Mouse (Mus musculus) myocyte (in vitro differentiated cells): ENCODE measurements around the gene Pou6f1. TPM values are rescaled to one million over a fixed set of nuclear protein-coding genes. Genes with fewer than 3 reads are reported as not detected.

Experiments used
- H3K27me3 ChIP-seq: one replicate; pipeline ENCODE4 v1.6.1; 2011; ENCODE audit not compliant: control insufficient read depth, insufficient read depth, insufficient read length
- H3K36me3 ChIP-seq: one replicate; pipeline ENCODE4 v1.6.1; 2011; ENCODE audit not compliant: control insufficient read depth, insufficient read depth
- H3K4me2 ChIP-seq: one replicate; pipeline ENCODE4 v1.6.1; 2011; ENCODE audit warnings: low read depth, control low read depth
- H3K4me3 ChIP-seq: one replicate; pipeline ENCODE4 v1.5.1; 2011; ENCODE audit warnings: mild to moderate bottlenecking, control low read depth, moderate library complexity
- H3K79me2 ChIP-seq: one replicate; pipeline ENCODE4 v1.6.1; 2011; ENCODE audit not compliant: control insufficient read depth, insufficient read depth
- H3ac ChIP-seq: one replicate; pipeline ENCODE4 v1.6.1; 2011; ENCODE audit not compliant: control insufficient read depth, insufficient read length
- CEBPB ChIP-seq: IDR thresholded peaks from 2 replicates; pipeline ENCODE4 v1.6.1; 2011; ENCODE audit warnings: mild to moderate bottlenecking, moderate library complexity; ENCODE audit not compliant: poor library complexity, insufficient read depth, severe bottlenecking
- E2F4 ChIP-seq: IDR thresholded peaks from one replicate; pipeline ENCODE4 v1.6.1; 2011; ENCODE audit warnings: mild to moderate bottlenecking, control low read depth, moderate library complexity; ENCODE audit not compliant: insufficient read depth
- MAX ChIP-seq: IDR thresholded peaks from one replicate; pipeline ENCODE4 v1.6.1; 2011; ENCODE audit warnings: low read depth, mild to moderate bottlenecking, control low read depth
- MYOD1 ChIP-seq, 3 experiments: IDR thresholded peaks; one replicate each; pipeline ENCODE4 v1.6.1; 2011; ENCODE audit warnings: control low read depth in 2 of 3, low read depth in 2 of 3, mild to moderate bottlenecking in 2 of 3, moderate library complexity in 1 of 3; ENCODE audit not compliant: insufficient read length in 2 of 3, control insufficient read depth in 1 of 3
- MYOG ChIP-seq, 3 experiments: IDR thresholded peaks; one replicate each; pipeline ENCODE4 v1.6.1; 2011; ENCODE audit warnings: control low read depth in 2 of 3, low read depth in 2 of 3, mild to moderate bottlenecking in 2 of 3; ENCODE audit not compliant: insufficient read length in 2 of 3, control insufficient read depth in 1 of 3, insufficient read depth in 1 of 3
- POLR2A ChIP-seq: IDR thresholded peaks from one replicate; pipeline ENCODE4 v1.6.1; 2011; ENCODE audit warnings: low read depth, mild to moderate bottlenecking, control low read depth, moderate library complexity; ENCODE audit not compliant: insufficient read length
- POLR2AphosphoS2 ChIP-seq: IDR thresholded peaks from one replicate; pipeline ENCODE4 v1.6.1; 2011; ENCODE audit warnings: low read depth, control low read depth; ENCODE audit not compliant: insufficient read length
- REST ChIP-seq: IDR thresholded peaks from one replicate; pipeline ENCODE4 v1.6.1; 2011; ENCODE audit warnings: mild to moderate bottlenecking, control low read depth, moderate library complexity; ENCODE audit not compliant: insufficient read depth, insufficient read length
- SRF ChIP-seq: IDR thresholded peaks from one replicate; pipeline ENCODE4 v1.6.1; 2011; ENCODE audit warnings: low read depth; ENCODE audit not compliant: control insufficient read depth, insufficient read length
- TCF12 ChIP-seq: IDR thresholded peaks from one replicate; pipeline ENCODE4 v1.6.1; 2011; ENCODE audit warnings: mild to moderate bottlenecking, control low read depth; ENCODE audit not compliant: poor library complexity, insufficient read depth, severe bottlenecking
- TCF3 ChIP-seq: IDR thresholded peaks from one replicate; pipeline ENCODE4 v1.6.1; 2011; ENCODE audit warnings: low read depth, control low read depth; ENCODE audit not compliant: insufficient read length
- USF1 ChIP-seq: IDR thresholded peaks from one replicate; pipeline ENCODE4 v1.6.1; 2011; ENCODE audit warnings: low read depth, mild to moderate bottlenecking, control low read depth, moderate library complexity
- polyA plus RNA-seq: library from polyadenylated mRNA; unstranded; fragments of >200 nt; fragmentation: generic; extraction: Trizol; gene quantifications from one replicate; pipeline ENCODE4 v1.2.1, GENCODE M21; 2012; ENCODE audit warnings: missing spikeins

The Pou6f1 gene
- polyA plus RNA-seq, 1 experiment = 7.7 TPM

DNA sequence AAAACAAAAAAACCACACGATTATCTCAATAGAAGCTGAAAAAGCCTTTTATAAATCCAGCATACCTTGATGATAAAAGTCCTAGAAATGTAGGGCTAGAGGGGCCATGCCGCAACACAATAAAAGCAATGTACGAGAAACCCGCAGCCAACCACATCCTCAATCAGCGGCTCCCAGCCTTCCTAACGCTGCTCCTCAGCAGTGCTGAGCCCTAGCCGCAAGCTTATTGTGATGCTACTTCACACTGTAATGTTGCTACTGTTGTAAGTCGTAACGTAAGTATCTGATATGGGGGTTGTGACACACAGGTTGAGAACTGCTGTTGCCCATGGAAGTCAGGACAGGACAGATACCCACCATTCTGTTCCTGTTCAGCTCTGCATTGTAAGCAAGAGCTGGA lies 60.4 kb downstream of the Pou6f1 start:
- H3K36me3 ChIP-seq = peaks cover 5% of the 10 kb centered on the region
- no peaks in the 10 kb centered on the region for H3K27me3 ChIP-seq
- H3K79me2 ChIP-seq = no peaks in the 10 kb centered on the region
- no peak overlapping the region for H3ac ChIP-seq
- H3K4me3 ChIP-seq = no peak overlapping the region
- TF ChIP-seq E2F4 = no peak
- no peak for TF ChIP-seq POLR2A
- TF ChIP-seq MYOD1 (IDR thresholded peaks at IDR 0.05; ENCODE audit: control insufficient read depth in 1 of 3, insufficient read length in 2 of 3, low read depth in 2 of 3) = no peak
- TF ChIP-seq MYOG (IDR thresholded peaks at IDR 0.05; ENCODE audit: control insufficient read depth in 1 of 3, insufficient read depth in 1 of 3, insufficient read length in 2 of 3, low read depth in 2 of 3) = no peak
- no peak for TF ChIP-seq TCF3
- no peak overlapping the region for H3K4me2 ChIP-seq

DNA sequence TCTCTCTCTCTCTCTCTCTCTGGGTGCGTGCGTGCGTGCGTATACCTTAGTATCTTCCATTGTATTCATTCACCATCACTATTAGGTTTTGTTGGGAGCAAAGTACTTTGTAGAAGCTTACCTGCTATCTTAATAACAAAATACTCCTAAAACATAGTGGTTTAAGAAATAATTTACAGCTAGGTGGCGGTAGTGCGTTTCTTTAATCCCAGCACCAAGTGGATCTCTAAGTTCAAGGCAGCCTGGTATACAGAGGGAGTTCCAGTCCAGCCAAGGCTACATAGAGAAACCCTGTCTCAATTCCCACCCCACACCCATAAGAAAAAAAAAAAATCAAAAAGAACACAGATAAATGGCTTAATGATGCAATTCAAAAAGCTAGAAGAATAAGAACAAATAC lies 61.9 kb downstream of the Pou6f1 start:
- no peak overlapping the region for H3K4me2 ChIP-seq
- TF ChIP-seq REST (no peak), E2F4 (no peak), TCF12 (no peak), TCF3 (no peak), CEBPB (no peak), USF1 (no peak), MYOD1 (IDR thresholded peaks at IDR 0.05; ENCODE audit: control insufficient read depth in 1 of 3, insufficient read length in 2 of 3, low read depth in 2 of 3) (no peak), POLR2AphosphoS2 (no peak), MYOG (IDR thresholded peaks at IDR 0.05; ENCODE audit: control insufficient read depth in 1 of 3, insufficient read depth in 1 of 3, insufficient read length in 2 of 3, low read depth in 2 of 3) (no peak), MAX (no peak), POLR2A (no peak), SRF (no peak)
- peaks cover 5% of the 10 kb centered on the region for H3K36me3 ChIP-seq
- H3K27me3 ChIP-seq = no peaks in the 10 kb centered on the region
- no peaks in the 10 kb centered on the region for H3K79me2 ChIP-seq
- no peak overlapping the region for H3ac ChIP-seq
- no peak overlapping the region for H3K4me3 ChIP-seq

DNA sequence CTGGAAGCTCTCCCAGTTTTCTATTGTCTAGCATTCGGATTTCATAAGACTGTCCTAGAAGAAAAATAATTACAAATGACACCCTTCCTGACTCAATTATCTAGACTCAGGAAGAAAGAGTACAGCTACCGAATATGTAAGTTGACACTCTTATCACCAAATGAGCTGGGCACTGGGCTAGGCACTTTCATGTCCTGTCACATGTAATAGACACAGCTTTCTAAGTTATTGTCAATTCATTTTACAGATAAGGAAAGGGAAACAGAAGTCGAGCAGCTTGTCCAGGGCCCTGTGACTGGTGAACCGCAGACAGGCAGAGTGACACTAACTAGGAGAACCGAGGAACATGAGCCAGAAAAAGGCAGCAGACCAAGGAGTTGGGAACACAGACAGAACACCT lies 71.9 kb downstream of the Pou6f1 start:
- TF ChIP-seq MAX (no peak), MYOD1 (IDR thresholded peaks at IDR 0.05; ENCODE audit: control insufficient read depth in 1 of 3, insufficient read length in 2 of 3, low read depth in 2 of 3) (no peak), POLR2AphosphoS2 (no peak), POLR2A (no peak), E2F4 (no peak), CEBPB (no peak), MYOG (IDR thresholded peaks at IDR 0.05; ENCODE audit: control insufficient read depth in 1 of 3, insufficient read depth in 1 of 3, insufficient read length in 2 of 3, low read depth in 2 of 3) (no peak), USF1 (no peak), TCF3 (no peak), SRF (no peak), REST (no peak)
- no peak overlapping the region for H3ac ChIP-seq
- H3K36me3 ChIP-seq = peaks cover 4% of the 10 kb centered on the region
- no peak overlapping the region for H3K4me3 ChIP-seq
- H3K4me2 ChIP-seq = no peak overlapping the region
- no peaks in the 10 kb centered on the region for H3K79me2 ChIP-seq
- no peaks in the 10 kb centered on the region for H3K27me3 ChIP-seq

DNA sequence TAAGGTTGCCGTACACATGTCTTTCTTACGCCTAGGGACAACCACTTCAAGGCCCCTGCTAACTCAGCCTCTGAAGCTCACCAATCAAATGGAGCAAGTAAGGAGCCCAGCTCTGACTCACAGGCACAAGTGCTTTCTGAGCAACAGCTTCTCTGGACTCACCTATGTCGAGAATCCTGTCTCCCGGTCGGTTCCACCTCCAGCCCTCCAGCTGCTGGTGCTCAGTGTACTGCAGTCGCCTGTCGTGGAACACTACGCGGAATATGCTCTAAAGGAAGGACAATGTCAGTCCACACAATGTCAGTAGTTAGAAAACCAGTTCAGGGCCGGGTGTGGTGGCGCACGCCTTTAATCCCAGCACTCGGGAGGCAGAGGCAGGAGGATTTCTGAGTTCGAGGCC lies 74.4 kb downstream of the Pou6f1 start:
- Histone ChIP-seq H3K79me2 (no peaks in the 10 kb centered on the region), H3K27me3 (no peaks in the 10 kb centered on the region), H3K4me2 (no peak overlapping the region), H3K4me3 (no peak overlapping the region), H3K36me3 (peaks cover 13% of the 10 kb centered on the region), H3ac (no peak overlapping the region)
- no peak for TF ChIP-seq POLR2AphosphoS2
- TF ChIP-seq MYOG (IDR thresholded peaks at IDR 0.05; ENCODE audit: control insufficient read depth in 1 of 3, insufficient read depth in 1 of 3, insufficient read length in 2 of 3, low read depth in 2 of 3) = no peak
- TF ChIP-seq E2F4 = no peak
- no peak for TF ChIP-seq REST
- no peak for TF ChIP-seq CEBPB
- TF ChIP-seq MYOD1 (IDR thresholded peaks at IDR 0.05; ENCODE audit: control insufficient read depth in 1 of 3, insufficient read length in 2 of 3, low read depth in 2 of 3) = no peak
- no peak for TF ChIP-seq TCF12
- TF ChIP-seq USF1 = no peak
- no peak for TF ChIP-seq MAX
- no peak for TF ChIP-seq SRF
- TF ChIP-seq TCF3 = no peak
- no peak for TF ChIP-seq POLR2A

Other genes starting within 250 kb of the Pou6f1 start
- not detected for gene Methig1, start 246.8 kb downstream of the Pou6f1 start, polyA plus RNA-seq
- gene Mettl7a2, start 246.8 kb downstream of the Pou6f1 start, polyA plus RNA-seq = not detected
- not detected for gene Higd1c, start 235.4 kb downstream of the Pou6f1 start, polyA plus RNA-seq
- gene Gm5475, start 177.8 kb downstream of the Pou6f1 start, polyA plus RNA-seq = 0.05 TPM
- gene Slc11a2, start 174.9 kb downstream of the Pou6f1 start, polyA plus RNA-seq = 48.2 TPM
- 24.8 TPM for gene Letmd1, start 131.0 kb downstream of the Pou6f1 start, polyA plus RNA-seq
- gene Csrnp2, start 104.5 kb downstream of the Pou6f1 start, polyA plus RNA-seq = 9.2 TPM
- gene Tfcp2, start 48.0 kb downstream of the Pou6f1 start, polyA plus RNA-seq = 15.0 TPM
- 154 TPM for gene Dazap2, start 15.4 kb upstream of the Pou6f1 start, polyA plus RNA-seq
- 2.0 TPM for gene Smagp, start 37.0 kb upstream of the Pou6f1 start, polyA plus RNA-seq
- gene Bin2, start 69.6 kb upstream of the Pou6f1 start, polyA plus RNA-seq = not detected
- gene Cela1, start 87.9 kb upstream of the Pou6f1 start, polyA plus RNA-seq = 23.5 TPM
- gene Galnt6, start 129.4 kb upstream of the Pou6f1 start, polyA plus RNA-seq = 26.0 TPM
- gene Slc4a8, start 161.8 kb upstream of the Pou6f1 start, polyA plus RNA-seq = 13.3 TPM